Mouse (Mus musculus) C2C12 (cell line): Measurements from ENCODE around the gene Pllp. TPM values are rescaled to one million over a fixed set of nuclear protein-coding genes. Genes with fewer than 3 reads are reported as not detected.

Source experiments
- H3K27me3 ChIP-seq: one replicate; pipeline ENCODE4 v1.6.1; 2011; ENCODE audit not compliant: control insufficient read depth, insufficient read depth, insufficient read length
- H3K36me3 ChIP-seq: one replicate; pipeline ENCODE4 v1.6.1; 2011; ENCODE audit not compliant: control insufficient read depth, insufficient read depth
- H3K4me3 ChIP-seq: one replicate; pipeline ENCODE4 v1.5.1; 2011; ENCODE audit warnings: mild to moderate bottlenecking, control low read depth; ENCODE audit not compliant: poor library complexity, insufficient read depth, severe bottlenecking
- H3K79me2 ChIP-seq: one replicate; pipeline ENCODE4 v1.6.1; 2011; ENCODE audit not compliant: control insufficient read depth, insufficient read depth
- H3K79me3 ChIP-seq: one replicate; pipeline ENCODE4 v1.6.1; 2011; ENCODE audit warnings: low read depth, control low read depth
- H3ac ChIP-seq: one replicate; pipeline ENCODE3; 2011; ENCODE audit warnings: low read depth; ENCODE audit not compliant: control insufficient read depth, insufficient read length
- CEBPB ChIP-seq: IDR thresholded peaks from one replicate; pipeline ENCODE4 v1.6.1; 2011; ENCODE audit warnings: low read depth, mild to moderate bottlenecking, control low read depth, moderate library complexity
- CTCF ChIP-seq: IDR thresholded peaks from one replicate; pipeline ENCODE4 v1.5.1; 2011; ENCODE audit not compliant: control insufficient read depth, insufficient read depth, insufficient read length
- FOSL1 ChIP-seq: IDR thresholded peaks from one replicate; pipeline ENCODE4 v1.8.0; 2011; ENCODE audit warnings: mild to moderate bottlenecking, low read length; ENCODE audit not compliant: poor library complexity, insufficient read depth, severe bottlenecking
- MAX ChIP-seq: IDR thresholded peaks from one replicate; pipeline ENCODE4 v1.6.1; 2011; ENCODE audit warnings: mild to moderate bottlenecking, control low read depth
- MYOD1 ChIP-seq: IDR thresholded peaks from one replicate; pipeline ENCODE4 v1.6.1; 2011; ENCODE audit warnings: low read depth; ENCODE audit not compliant: control insufficient read depth, insufficient read length
- MYOG ChIP-seq: IDR thresholded peaks from one replicate; pipeline ENCODE4 v1.6.1; 2011; ENCODE audit not compliant: control insufficient read depth, insufficient read length; ENCODE audit errors: extremely low read depth
- USF1 ChIP-seq: IDR thresholded peaks from one replicate; pipeline ENCODE4 v1.6.1; 2011; ENCODE audit warnings: low read depth, mild to moderate bottlenecking, control low read depth, moderate library complexity
- polyA plus RNA-seq: library from polyadenylated mRNA; unstranded; fragments of >200 nt; fragmentation: generic; extraction: Trizol; gene quantifications from one replicate; pipeline ENCODE4 v1.2.1, GENCODE M21; 2012; ENCODE audit warnings: missing spikeins

Pllp gene
- polyA plus RNA-seq, 1 experiment: 0.07 TPM

- H3K79me3 ChIP-seq: no peaks in the 10 kb centered on the region
- H3K4me3 ChIP-seq: no peak overlapping the region
- H3K36me3 ChIP-seq: no peaks in the 10 kb centered on the region
- H3ac ChIP-seq: no peak overlapping the region
- no peaks in the 10 kb centered on the region for H3K79me2 ChIP-seq
- H3K27me3 ChIP-seq: no peaks in the 10 kb centered on the region
- TF ChIP-seq MYOG: no peak
These were observed 43.8 kb upstream of the Pllp start for GRCm38 (mm10) chr8:94739829-94740228.

- H3K79me3 ChIP-seq: no peaks in the 10 kb centered on the region
- H3K79me2 ChIP-seq: no peaks in the 10 kb centered on the region
- H3K36me3 ChIP-seq: no peaks in the 10 kb centered on the region
- no peak overlapping the region for H3ac ChIP-seq
- H3K27me3 ChIP-seq: no peaks in the 10 kb centered on the region
- H3K4me3 ChIP-seq: no peak overlapping the region
- TF ChIP-seq USF1 (no peak), CTCF (no peak), MYOD1 (no peak), CEBPB (no peak), FOSL1 (no peak), MYOG (no peak), MAX (no peak)
These were observed 39.5 kb upstream of the Pllp start for GRCm38 (mm10) chr8:94735426-94736094.

GRCm38 (mm10) chr8:94734735-94735350 is 38.8 kb upstream of the Pllp start:
- Histone ChIP-seq H3K36me3 (no peaks in the 10 kb centered on the region), H3K27me3 (no peaks in the 10 kb centered on the region), H3K79me2 (no peaks in the 10 kb centered on the region), H3ac (no peak overlapping the region), H3K79me3 (no peaks in the 10 kb centered on the region), H3K4me3 (no peak overlapping the region)
- TF ChIP-seq MYOG (no peak), MAX (no peak), MYOD1 (no peak)

- TF ChIP-seq MYOD1 (peak; percentile 35), CTCF (no peak)
- Histone ChIP-seq H3ac (no peak overlapping the region), H3K79me2 (no peaks in the 10 kb centered on the region), H3K36me3 (no peaks in the 10 kb centered on the region), H3K4me3 (no peak overlapping the region), H3K79me3 (no peaks in the 10 kb centered on the region), H3K27me3 (no peaks in the 10 kb centered on the region)
These were observed 37.9 kb upstream of the Pllp start for GRCm38 (mm10) chr8:94733821-94734465.

GRCm38 (mm10) chr8:94729301-94729700 is 33.2 kb upstream of the Pllp start:
- Histone ChIP-seq H3K79me3 (no peaks in the 10 kb centered on the region), H3K27me3 (no peaks in the 10 kb centered on the region), H3K4me3 (no peak overlapping the region), H3K36me3 (no peaks in the 10 kb centered on the region), H3ac (no peak overlapping the region), H3K79me2 (no peaks in the 10 kb centered on the region)
- no peak for TF ChIP-seq CEBPB
- no peak for TF ChIP-seq CTCF
- TF ChIP-seq USF1: no peak
- TF ChIP-seq MYOG: no peak
- TF ChIP-seq MYOD1: no peak
- no peak for TF ChIP-seq FOSL1
- TF ChIP-seq MAX: no peak

GRCm38 (mm10) chr8:94725998-94726397 is 29.9 kb upstream of the Pllp start:
- H3K27me3 ChIP-seq: no peaks in the 10 kb centered on the region
- no peak overlapping the region for H3K4me3 ChIP-seq
- TF ChIP-seq USF1: no peak
- no peak for TF ChIP-seq MAX
- no peak for TF ChIP-seq CTCF
- TF ChIP-seq FOSL1: no peak
- TF ChIP-seq MYOD1: no peak
- TF ChIP-seq MYOG: no peak
- H3K79me2 ChIP-seq: no peaks in the 10 kb centered on the region
- no peaks in the 10 kb centered on the region for H3K79me3 ChIP-seq
- H3ac ChIP-seq: no peak overlapping the region
- no peaks in the 10 kb centered on the region for H3K36me3 ChIP-seq
